Mouse (Mus musculus) R1 (cell line): ENCODE data around the gene Slc10a7.
"Not testable (repeated sequence)": the region's sequence is repeated elsewhere in the genome, so short reads cannot be mapped to it uniquely, and the experiment has no call there.

ENCODE experiments used
- DNase-seq: peaks from one replicate; pipeline ENCODE4 v3.0.0-alpha.2; 2018; ENCODE audit warnings: low read depth, low spot score

The Slc10a7 gene

DNA sequence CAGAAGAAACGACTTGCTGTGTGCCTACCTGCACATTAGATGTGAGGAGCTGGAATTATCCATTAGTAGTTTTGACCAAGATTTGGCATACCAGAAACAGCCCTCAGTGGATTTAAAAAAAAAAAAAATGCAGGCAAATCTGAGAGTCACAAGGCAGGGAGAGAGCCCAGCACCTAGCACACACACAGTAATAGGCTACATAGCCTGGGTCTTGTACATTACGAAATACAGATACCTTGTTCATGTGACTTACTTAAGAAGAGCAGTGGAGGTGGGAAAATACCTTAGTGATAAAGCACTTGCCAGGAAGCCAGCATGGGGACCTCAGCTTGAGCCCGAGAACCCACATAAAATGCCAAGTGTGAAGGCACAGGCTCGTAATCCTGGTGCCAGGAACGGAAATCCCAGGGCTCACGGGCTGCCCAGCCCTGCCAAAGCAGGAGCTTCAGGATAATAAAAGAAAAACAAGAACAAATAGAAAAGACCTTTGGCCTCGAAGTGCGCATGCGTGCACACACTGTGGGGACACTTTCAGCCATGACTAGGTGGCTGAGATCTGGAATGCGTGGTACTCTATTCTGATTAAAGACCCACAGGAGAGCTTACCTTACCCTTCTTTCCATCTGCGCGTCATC, 155.3 kb downstream of the Slc10a7 start:
- DNase-seq, result no peak

DNA sequence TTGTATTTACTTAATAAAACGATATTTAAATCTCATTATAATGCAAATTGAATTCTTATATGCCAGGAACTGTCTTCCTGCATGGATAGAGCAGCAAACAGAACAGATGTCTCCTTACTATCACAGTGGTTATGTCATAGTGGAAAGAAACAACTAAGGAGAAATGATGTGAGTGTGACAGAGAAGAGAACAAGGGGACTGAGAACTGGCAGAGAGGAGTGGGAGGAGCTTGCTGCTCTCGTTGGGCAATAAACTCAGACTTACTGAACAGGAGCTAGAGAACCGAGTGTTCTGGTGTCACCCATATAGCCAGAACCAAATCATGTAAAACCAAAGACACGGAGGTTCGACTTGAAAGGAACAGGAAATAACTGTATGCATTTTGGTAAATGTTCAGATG, 158.3 kb downstream of the Slc10a7 start:
- DNase-seq, result no peak

DNA sequence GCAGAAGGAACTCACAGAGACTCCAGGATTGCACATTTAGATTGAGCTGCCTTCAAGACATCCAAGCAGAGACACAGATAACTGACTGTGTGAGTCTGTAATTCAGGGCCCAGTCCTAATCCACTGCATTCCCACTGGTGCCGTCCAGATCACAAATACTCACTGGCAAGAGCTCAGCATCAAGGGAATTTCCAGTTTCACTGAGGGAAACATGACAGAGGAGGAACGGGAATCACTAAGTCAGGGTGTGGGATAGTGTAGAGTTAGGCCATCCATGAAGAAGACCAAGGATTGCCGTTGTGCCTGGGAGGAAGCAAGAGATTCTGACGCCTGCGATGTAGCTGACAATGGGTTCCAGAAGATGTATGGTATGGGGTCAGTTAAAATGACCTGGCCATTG, 159.1 kb downstream of the Slc10a7 start:
- DNase-seq, result no peak

DNA sequence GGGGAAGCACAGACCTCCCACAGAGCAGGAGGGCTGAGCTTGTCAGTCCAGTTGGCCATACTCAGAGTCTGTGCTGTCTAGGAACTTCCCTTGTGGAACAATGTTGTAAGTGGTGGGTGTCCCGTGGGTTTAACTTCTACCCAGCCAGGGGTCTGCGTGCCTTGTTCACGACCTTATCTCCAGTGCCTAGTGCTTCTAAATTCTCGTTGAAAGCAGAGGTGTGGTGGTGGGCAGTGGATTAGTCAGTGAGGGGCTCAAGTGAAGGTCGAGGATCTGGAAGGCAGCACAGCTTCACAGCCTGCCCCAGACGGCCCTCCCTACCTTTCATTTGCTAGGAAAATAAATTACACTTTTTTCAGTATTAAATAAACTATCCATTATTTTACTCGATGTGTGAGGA, 161.1 kb downstream of the Slc10a7 start:
- no peak for DNase-seq

DNA sequence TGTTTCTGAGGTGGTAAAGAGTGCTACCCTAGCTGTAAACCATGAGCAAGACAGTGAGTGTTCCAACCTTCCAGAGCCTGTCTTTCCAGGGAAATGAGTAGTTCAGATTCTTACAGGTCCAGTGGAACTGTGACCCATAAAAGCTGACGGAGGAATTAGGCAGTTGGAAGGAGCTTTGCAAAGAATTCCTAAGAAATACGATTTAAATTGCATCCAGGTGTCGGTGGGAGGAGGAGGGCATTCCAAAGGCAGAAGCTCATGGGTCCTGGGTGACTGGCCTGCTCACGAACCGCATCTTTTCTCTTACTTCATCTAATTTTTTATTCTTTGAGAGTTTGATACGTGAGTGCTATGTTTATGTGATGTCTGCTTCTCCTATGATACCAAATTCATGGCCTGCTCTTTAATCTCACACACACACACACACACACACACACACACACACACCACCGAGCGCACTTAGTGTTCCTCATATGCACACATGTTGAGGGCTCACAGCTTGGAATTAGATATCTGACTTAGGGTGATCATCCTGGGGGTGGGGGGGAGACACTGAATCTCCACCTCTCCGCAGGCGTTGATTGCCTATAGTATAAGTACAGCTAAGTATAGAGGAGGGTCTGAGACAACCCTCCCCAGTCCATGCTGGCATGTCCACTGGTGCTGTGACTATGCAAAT, 169.5 kb downstream of the Slc10a7 start:
- DNase-seq, result no peak

DNA sequence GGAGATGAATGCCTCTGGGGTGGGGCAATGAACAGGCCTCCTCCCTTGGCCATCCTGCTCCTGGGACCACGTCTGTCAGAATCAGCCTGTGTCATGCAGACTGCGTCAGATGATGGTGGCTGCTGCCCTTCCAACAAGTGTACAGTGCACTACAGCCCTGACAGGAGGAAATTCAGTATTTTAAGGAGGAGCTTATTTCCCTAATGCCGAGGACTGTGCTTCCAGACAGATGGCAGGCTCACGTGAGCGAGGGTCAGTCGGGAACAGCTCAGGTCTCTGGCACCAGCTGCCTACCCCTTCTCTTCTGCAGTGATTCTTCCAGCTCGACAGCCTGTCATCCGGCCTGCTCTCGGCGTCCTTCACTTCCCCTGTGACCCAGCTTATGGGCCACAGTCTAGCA, 181.6 kb downstream of the Slc10a7 start:
- DNase-seq, result no peak

DNA sequence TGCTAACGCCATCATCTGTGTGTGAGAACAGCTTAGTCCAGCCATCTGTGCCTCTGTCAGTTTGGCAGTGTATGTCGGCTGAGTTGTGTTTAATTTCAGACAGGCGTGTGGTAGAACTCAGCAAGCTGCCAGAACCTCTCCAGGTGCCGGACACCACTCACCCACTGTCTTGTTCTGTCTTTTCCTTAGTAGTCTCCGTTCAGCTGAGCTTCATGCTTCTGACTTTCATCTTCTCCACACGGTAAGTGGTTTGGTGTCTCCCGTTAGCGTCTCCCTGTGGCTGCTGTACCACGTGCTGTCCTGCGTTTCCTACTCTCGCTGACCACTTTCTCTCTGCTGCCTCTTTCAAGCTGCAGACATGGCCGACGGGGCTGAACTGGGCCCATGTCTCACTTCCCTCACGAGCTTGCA, 189.2 kb downstream of the Slc10a7 start:
- DNase-seq, result no peak

DNA sequence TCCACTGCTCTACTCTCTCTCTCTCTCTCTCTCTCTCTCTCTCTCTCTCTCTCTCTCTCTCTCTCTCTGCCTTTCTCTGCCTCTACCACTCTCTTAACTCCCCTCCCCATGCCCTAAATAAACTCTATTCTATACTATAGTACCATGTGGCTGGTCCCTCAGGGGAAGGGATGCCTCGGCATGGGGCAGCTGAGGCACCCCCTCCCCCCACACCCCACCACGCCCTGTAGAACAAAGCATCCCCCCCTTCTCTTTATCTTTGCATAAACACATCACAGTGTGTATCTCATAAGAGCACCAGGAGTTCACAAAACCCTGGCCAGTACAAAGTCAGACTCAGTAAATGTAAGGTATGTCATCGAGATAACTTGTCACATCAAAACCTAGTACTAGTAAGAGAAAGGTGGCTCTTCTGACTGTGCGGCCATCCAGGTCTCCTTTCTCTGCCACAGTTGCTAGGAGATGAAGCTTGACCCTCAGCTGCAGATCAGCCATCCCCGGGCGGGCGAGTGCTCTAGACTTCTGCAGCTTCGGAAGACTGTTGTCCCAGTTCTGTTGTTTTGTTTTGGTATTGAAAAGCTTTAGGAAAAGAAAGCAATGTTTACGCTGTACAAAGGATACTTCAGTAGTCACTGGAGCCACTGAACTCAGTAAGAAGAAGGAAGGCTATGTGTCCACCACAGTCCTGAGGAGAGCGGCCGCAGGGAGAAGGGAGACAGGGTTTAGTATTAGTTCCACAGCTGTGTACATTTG, 194.1 kb downstream of the Slc10a7 start:
- peak; percentile 27 for DNase-seq

DNA sequence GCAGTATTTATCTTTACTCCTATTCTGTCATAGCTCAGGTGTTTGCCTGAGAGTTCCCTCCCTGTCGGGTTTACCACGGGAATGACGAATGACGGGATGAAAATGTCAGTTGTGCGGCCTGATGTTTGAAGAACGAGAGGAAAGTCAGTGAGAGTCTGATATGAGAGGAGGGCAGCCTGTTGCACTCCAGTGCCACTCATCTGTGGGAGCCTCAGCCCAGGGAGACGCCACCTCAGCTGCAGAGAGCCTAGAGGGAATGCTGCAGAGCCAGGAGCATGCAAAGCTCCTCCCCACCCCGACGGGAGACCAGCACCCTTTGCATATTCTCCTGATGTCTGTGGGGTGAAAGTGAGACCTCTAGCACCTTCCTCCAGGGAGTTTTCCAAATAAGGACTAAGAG, 196.8 kb downstream of the Slc10a7 start:
- no peak for DNase-seq

DNA sequence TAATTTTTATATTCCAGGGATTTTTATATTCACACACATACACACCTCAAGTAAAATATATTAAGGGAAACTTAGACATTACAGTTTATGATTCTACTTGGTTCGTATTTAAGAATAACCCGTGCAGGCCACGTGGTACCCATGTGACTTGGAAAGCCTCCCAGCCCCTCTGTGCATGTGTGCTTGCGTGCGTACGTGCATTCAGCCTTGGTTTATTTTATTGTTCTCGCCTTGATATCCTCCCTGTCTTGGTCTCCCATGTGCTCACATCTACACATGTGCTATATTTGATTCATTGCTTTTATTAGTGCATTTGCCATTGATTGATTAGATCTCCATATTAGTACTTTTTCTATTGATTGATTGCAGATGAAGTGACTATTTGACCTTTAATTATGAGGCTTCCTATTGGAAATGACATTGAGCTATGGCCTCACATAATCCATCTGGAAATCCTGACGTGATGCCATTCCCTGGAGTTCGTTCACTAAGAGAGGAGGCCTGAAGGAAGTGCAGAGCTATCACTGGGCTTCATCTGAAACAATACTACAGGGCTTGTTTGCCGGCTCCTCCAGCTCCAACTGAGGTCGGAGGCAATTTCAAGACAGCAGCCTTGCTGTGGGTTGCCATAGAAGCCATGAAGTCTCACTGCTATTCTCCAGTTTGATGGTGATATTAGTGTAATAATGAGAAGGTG, 200.9 kb downstream of the Slc10a7 start:
- DNase-seq, result no peak

DNA sequence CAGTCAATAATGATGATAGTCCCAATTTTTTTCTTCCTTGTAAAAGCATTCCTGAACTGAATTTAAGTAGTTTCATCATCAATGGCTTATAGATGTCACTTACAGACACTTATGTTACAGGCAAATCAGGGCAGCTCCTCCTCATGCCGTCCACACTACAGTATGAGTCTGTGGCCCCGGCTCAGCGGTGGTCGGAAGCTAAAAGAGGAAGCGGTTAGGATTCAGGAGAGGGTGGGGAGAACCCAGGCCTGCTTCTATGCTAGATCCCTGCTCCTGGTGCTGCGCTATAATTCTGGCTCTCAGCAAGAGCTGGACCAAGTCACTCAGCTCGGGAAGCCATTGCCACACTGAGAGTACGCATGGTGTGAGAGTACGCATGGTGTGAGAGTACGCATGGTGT, 201.8 kb downstream of the Slc10a7 start:
- DNase-seq, result peak; percentile 33

DNA sequence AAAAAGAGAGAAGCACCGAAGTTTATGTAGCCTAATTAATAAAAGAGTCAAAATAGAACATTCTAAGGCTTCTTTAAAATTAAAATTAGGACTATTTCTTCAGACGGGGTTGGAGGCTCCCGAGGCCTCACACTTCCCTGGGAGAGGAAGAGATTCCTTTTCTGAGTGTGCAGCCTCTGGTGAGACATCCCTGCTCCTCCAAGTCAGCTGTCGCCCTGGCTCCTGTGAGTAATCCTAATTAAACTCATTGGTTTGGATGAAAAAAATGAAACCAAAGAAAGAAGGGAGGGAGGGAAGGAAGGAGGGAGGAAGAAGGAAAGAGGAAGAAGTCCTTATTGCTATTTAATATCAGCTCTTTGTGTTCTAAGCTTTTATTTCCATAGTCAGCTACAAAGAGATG, 205.7 kb downstream of the Slc10a7 start:
- DNase-seq, result no peak

DNA sequence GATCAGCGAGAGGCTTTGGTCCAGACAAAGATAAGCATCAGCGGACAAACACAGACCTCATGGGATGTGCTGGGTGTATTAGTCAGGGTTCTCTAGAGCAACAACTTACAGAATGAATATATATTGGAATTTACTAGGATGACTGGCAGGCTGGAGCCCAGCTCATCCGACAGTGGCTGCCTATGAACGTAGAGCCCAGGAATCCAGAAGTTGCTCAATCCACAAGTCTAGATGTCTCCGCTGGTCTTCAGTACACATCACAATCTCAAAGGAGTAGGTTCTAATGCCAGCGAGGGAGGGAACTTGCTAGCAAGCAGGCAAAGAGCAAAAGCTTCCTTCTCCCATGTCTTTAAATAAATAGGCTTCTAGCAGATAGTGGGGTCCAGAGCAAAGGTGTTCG, 207.4 kb downstream of the Slc10a7 start:
- DNase-seq, result no peak

DNA sequence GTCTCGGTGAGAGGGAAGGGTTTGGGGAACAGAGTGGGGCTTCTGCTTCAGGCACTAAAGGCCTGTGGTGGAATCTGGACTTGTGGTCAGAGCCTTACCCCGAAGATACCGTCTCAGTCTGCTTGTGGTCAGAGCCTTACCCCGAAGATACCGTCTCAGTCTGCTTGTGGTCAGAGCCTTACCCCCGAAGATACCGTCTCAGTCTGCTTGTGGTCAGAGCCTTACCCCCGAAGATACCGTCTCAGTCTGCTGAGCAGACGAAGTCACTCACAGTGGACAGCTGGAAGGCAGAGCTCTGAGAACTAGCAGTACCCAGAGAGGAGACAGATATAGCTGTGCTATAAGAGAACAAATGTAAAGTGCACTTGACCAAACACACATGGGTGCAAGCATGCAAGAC, 208.0 kb downstream of the Slc10a7 start:
- not testable (repeated sequence) for DNase-seq

DNA sequence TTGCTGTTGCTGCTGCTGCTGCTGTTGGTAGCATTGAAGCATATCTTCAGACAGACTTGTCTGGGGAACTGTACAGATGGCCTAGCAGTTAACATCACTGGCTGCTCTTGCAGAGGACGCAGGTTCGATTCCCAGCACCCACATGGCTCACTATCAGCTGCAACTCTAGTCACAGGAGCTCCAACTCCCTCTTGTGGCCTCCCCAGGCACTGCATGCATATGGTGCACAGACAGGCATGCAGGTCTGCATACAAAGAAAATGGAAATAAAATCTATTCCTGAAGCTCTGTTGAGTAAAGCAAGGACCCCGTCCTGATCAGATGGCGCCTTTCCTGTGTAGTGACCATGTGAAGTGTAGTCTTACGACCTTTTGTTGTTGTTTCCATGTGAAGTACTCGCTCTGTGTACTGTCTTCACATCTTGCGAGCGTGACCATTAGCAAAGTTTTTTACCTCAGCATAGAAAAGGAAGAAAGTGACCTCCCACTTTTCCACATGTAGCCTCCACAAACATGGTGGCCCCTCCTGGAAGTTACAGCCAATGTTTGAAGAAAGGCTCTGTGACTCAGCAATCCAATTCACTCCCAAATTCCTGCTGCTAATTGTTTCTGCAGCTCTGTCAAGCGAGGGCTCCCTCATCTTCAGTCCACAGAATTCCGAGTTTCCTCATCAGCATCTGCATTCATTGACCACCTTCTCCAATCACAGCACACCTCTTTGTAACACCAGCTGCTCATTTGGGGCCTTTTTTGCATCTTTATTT, 210.3 kb downstream of the Slc10a7 start:
- peak; percentile 88 for DNase-seq

DNA sequence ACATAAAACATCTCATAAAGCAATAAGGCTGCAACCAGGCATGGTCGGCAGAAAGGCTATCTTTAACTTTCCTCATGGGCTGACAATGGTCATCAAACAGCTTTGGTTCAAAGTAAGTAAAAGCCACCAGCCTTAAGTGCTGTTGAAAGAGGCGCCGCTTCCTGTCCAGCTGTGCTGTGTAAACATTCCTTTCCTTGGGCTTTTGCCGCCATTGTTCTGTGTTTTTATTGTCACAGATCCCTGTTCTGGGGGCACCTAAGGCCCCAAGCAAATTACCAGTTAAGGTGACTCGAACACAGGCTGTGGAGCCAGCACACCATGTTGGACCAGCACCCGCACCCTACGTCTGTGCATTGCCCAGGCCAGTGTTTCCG, 210.9 kb downstream of the Slc10a7 start:
- peak; percentile 87 for DNase-seq

DNA sequence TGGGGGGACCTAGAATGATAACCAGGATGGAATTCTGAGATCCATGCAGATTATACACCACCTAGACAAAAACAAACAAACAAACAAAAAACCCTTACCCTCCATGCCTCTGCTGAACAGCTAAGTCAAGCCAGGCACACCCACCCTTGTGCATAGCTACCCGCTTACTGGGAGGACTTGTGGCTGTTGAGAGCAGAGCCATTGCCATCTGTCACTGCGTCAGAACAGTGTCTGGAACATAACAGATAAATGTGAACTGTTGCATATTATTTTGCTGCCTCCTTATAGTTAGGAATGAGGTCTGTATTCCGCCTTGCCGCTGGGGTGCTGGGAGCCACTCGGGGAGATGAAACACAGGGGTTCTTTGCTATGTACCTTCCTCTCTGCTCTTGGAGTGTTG, 212.4 kb downstream of the Slc10a7 start:
- no peak for DNase-seq

DNA sequence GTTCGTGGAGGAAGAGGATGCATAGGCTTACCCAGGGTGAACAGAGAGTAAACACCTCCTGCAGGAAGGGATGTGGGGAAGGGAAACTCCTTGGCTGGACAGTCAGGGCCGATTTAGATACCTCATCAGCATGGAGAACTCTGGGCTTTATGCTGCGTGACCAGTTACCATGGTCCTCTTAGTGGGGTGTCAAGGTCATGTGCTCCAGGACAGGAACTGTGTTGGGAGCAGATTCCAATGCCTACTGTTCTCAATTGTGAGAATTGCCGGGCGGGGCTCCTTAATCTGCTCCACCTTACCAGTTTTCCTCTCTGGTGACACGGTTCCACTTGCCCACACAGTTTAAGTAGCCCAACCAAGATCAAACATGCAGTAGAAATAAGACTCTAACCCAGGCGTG, 213.1 kb downstream of the Slc10a7 start:
- DNase-seq, result peak; percentile 57

DNA sequence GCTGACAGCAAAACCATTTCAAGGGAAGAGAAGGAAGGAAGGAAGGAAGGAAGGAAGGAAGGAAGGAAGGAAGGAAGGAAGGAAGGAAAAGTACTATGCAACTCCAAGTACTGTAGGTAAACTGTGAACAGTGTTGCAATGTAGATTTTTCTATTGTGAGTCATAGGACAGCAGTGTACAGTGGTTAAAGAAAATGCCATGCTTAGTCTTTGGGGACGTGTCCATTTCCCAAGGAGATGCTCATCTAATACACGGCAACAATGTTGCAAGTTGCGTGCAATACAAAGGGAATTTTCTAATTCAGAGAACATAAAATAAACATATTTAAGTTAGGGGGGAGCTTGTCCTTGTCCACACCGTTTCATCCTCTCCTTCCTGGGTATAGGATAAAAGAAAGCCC, 215.7 kb downstream of the Slc10a7 start:
- DNase-seq, result no peak

DNA sequence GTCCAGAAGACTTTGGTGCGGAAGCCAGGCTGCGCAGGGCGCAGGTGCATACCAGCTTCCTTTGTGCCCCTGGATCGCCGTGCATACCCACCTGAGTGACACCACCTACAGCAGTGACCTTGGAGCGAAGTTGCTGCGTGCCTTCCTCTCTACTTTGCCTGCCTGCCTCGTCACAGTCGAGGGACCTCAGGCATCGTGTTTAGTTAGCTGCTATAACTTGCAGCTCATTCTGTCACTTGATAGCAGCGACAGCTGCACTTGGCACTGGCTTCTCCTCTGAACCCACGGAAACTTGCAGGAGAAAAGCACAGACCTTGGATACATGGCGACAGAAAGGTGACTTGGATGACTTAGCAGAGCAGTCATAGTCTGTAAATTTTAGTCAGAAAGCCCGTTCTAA, 219.1 kb downstream of the Slc10a7 start:
- no peak for DNase-seq

DNA sequence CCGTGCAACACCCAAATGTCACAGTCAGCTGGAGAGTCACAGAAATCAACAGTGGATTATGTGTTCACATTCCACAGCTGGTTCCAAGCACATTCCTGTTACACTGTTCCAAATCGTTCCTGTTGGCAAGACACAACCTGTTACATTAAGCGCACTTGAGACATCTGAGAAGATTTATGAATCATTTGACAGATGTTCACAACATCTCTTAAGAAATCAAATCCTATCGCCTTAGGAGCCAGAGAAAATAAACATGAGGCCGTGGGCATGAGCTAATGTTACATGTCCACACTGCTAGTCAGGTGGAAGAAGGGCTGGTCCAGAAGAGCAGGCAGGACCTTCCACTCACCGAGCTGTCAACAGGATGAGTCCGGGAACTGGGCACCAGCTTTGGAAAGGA, 223.3 kb downstream of the Slc10a7 start:
- no peak for DNase-seq
